Mouse (Mus musculus) kidney, postnatal 0 days (tissue): ENCODE measurements around the gene Dhcr7. TPM values are rescaled to one million over a fixed set of nuclear protein-coding genes. Genes with fewer than 3 reads are reported as not detected.

ENCODE experiments used
- ATAC-seq: fragments of 200-750 bp; cut with Nextera tagmentation; replicated peaks from 2 replicates; pipeline ENCODE4 v1.8.0; 2017; ENCODE audit warnings: low read depth, moderate number of reproducible peaks, moderate TSS enrichment, moderate library complexity; ENCODE audit not compliant: low FRiP score
- DNase-seq: peaks from one replicate; pipeline ENCODE4 v3.0.0-alpha.2; 2016; ENCODE audit warnings: low spot score
- H3K27ac ChIP-seq: fragments of 300-500 bp; sonication (generic); 2 replicates; pipeline ENCODE4 v1.5.1; 2014; ENCODE audit warnings: mild to moderate bottlenecking
- H3K27me3 ChIP-seq: fragments of 300-500 bp; sonication (generic); 2 replicates; pipeline ENCODE4 v1.6.1; 2014; ENCODE audit warnings: low read length, mixed read lengths; ENCODE audit not compliant: insufficient read depth
- H3K36me3 ChIP-seq: fragments of 300-500 bp; sonication (generic); 2 replicates; pipeline ENCODE4 v1.6.1; 2014; ENCODE audit warnings: low read length, mixed read lengths; ENCODE audit not compliant: insufficient read depth
- H3K4me1 ChIP-seq: fragments of 300-500 bp; sonication (generic); replicated peaks from 2 replicates; pipeline ENCODE4 v1.6.1; 2014; ENCODE audit warnings: antibody characterized with exemption, low read length, mixed read lengths; ENCODE audit not compliant: insufficient read depth
- H3K4me2 ChIP-seq: fragments of 300-500 bp; sonication (generic); 2 replicates; pipeline ENCODE4 v1.6.1; 2014; ENCODE audit warnings: mild to moderate bottlenecking, low read length, moderate library complexity, mixed read lengths
- H3K4me3 ChIP-seq: fragments of 300-500 bp; sonication (generic); replicated peaks from 2 replicates; pipeline ENCODE4 v1.5.1; 2014; ENCODE audit warnings: low read depth, low read length
- H3K9ac ChIP-seq: fragments of 300-500 bp; sonication (generic); 2 replicates; pipeline ENCODE4 v1.6.1; 2014; ENCODE audit warnings: low read depth, low read length
- H3K9me3 ChIP-seq: fragments of 300-500 bp; sonication (generic); replicated peaks from 2 replicates; pipeline ENCODE4 v1.6.1; 2016; ENCODE audit warnings: low read length, inconsistent platforms, mixed read lengths
- CTCF ChIP-seq: IDR thresholded peaks from 2 replicates; pipeline ENCODE4 v1.5.1; 2016; ENCODE audit warnings: antibody characterized with exemption, low read depth, mild to moderate bottlenecking, moderate library complexity
- WGBS: fragments of 180-500 bp; shearing (Covaris S2); extraction: QIAGEN DNeasy Blood & Tissue Kit; methylation state at CpG from one replicate; pipeline ENCODE4 v1.1.7; 2014; 5-methylcytosine and 5-hydroxymethylcytosine counted together
- microRNA-seq: library from miRNA; unstranded; fragments of <30 nt; microRNA quantifications from one replicate; pipeline ENCODE4, GENCODE M21; 2016
- polyA plus RNA-seq: library from polyadenylated mRNA; unstranded; fragments of >200 nt; fragmentation: Nextera tagmentation; extraction: Ambion mirVana; gene quantifications from 2 replicates; pipeline ENCODE4 v1.2.1, GENCODE M21; 2015

Dhcr7 gene
- polyA plus RNA-seq, 1 experiment from 2014 or later: 28.8 TPM

DNA sequence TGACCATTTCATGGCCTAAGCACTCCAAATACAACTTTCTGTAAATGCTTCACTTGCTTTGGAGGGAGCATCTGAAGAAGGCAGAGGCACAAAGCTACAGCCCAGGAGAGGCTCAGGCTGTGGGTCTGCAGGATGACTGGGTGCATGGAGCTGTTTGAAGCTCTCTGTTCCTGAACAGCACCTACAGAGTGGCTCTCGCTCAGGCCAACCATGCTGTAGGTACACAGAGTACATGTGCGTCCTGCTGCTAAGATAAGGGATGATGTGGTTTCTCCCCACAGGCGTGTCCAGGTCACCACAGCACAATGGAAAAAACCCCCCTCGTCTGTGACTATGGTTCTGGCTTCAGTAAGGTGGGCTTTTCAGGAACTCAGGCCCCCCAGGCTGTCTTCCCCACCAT is 45.9 kb downstream of the Dhcr7 start:
- H3K27me3 ChIP-seq: no peaks in the 10 kb centered on the region
- H3K9ac ChIP-seq: no peak overlapping the region
- WGBS: 78% methylated on average over 4 of the region's 4 CpGs
- no peak for DNase-seq
- no peak overlapping the region for H3K4me2 ChIP-seq
- H3K36me3 ChIP-seq: no peaks in the 10 kb centered on the region
- H3K4me3 ChIP-seq: no peak overlapping the region
- no peak for ATAC-seq
- H3K27ac ChIP-seq: no peak overlapping the region
- H3K9me3 ChIP-seq: no peaks in the 10 kb centered on the region
- TF ChIP-seq CTCF: no peak
- H3K4me1 ChIP-seq: no peaks in the 10 kb centered on the region

DNA sequence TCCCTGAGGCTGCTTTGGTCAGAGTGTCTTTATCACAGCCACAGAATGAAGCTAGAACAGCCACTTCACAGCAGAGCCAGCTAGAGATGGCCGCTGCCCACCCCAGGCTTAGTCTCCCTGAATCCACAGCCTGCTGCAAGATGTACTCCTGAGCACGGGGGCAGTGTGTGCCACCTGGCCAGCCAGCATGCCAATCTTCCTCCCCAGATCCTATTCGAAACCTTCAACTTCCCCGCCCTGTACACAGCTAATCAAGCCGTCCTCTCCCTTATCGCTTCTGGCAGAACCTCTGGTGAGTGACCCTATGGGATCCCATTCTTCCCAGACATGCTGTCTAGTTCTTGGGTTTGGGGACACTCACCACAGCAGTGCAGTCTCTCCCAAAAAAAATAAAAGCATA is 60.8 kb downstream of the Dhcr7 start:
- DNase-seq (no peak), ATAC-seq (no peak)
- TF ChIP-seq CTCF: no peak
- Histone ChIP-seq H3K4me2 (no peak overlapping the region), H3K9ac (no peak overlapping the region), H3K9me3 (no peaks in the 10 kb centered on the region), H3K4me1 (no peaks in the 10 kb centered on the region), H3K4me3 (no peak overlapping the region), H3K36me3 (no peaks in the 10 kb centered on the region), H3K27me3 (no peaks in the 10 kb centered on the region), H3K27ac (no peak overlapping the region)
- 77% methylated on average over 6 of the region's 6 CpGs for WGBS

DNA sequence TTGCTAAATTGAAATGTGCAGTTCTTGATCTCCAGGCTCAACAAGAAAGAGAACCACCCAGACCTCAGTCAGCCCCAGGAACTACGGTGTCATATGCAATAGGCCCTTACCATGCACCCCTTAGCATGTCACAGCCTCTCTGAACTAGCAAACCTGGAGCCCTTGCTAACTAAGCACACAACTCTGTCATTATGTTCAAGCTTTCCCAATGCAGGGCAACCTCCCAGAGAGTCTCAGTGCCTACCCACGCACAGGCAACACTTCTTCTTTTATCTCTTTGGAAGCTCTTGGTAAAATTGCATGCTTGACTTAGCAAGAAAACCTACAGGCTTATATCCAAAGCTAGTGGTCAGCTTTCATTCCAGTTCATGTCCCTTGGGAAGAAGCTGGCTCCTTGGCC is 68.2 kb downstream of the Dhcr7 start:
- no peak overlapping the region for H3K27ac ChIP-seq
- H3K9me3 ChIP-seq: no peaks in the 10 kb centered on the region
- no peak overlapping the region for H3K4me3 ChIP-seq
- no peaks in the 10 kb centered on the region for H3K36me3 ChIP-seq
- H3K27me3 ChIP-seq: no peaks in the 10 kb centered on the region
- WGBS: 83% methylated on average over 2 of the region's 2 CpGs
- no peak overlapping the region for H3K4me2 ChIP-seq
- H3K4me1 ChIP-seq: no peaks in the 10 kb centered on the region
- DNase-seq (no peak), ATAC-seq (no peak)
- no peak for TF ChIP-seq CTCF
- no peak overlapping the region for H3K9ac ChIP-seq

DNA sequence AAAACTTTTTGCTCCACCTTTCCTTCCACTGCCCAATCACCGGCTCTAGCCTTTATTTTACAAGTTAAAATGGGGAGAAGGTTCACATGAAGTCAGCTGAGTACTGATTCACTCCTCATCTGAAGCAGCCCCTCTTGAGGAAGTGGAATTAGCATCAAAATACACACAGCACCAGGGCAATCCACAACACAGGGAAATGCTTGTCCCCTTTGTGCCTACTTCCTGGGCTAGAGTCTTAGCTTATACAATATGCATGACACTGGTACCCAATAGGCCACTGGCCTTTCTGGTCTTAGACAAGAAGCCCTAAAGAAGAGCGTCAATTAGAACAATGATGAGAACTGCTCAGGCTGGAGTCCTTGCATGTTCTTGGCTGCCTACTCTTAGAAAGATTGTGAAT is 69.4 kb downstream of the Dhcr7 start:
- no peak overlapping the region for H3K27ac ChIP-seq
- 67% methylated on average over 2 of the region's 2 CpGs for WGBS
- H3K9ac ChIP-seq: no peak overlapping the region
- ATAC-seq (no peak), DNase-seq (no peak)
- no peaks in the 10 kb centered on the region for H3K4me1 ChIP-seq
- H3K36me3 ChIP-seq: no peaks in the 10 kb centered on the region
- H3K4me3 ChIP-seq: no peak overlapping the region
- no peak overlapping the region for H3K4me2 ChIP-seq
- TF ChIP-seq CTCF: no peak
- no peaks in the 10 kb centered on the region for H3K9me3 ChIP-seq
- no peaks in the 10 kb centered on the region for H3K27me3 ChIP-seq

Small RNA genes lying within 50 kb of the gene (microRNA-seq; reads per million reads assigned to microRNA genes)
- gene Gm22064: not detected

Other genes starting within 250 kb of the Dhcr7 start
- 34.7 and 42.2 TPM in 2 replicates for gene Cars, start 223.1 kb upstream of the Dhcr7 start, polyA plus RNA-seq
- 1.1 and 1.2 TPM in 2 replicates for gene Tnfrsf26, start 194.4 kb upstream of the Dhcr7 start, polyA plus RNA-seq
- gene Tnfrsf22, start 173.5 kb upstream of the Dhcr7 start, polyA plus RNA-seq: 9.6 and 11.1 TPM in 2 replicates
- gene Tnfrsf23, start 137.3 kb upstream of the Dhcr7 start, polyA plus RNA-seq: 1.9 and 2.2 TPM in 2 replicates
- 29.0 and 30.4 TPM in 2 replicates for gene Osbpl5, start 66.2 kb upstream of the Dhcr7 start, polyA plus RNA-seq
- gene Mrgprg, start 56.2 kb upstream of the Dhcr7 start, polyA plus RNA-seq: not detected in 2 replicates
- 1.2 TPM in 2 replicates for gene Mrgpre, start 38.6 kb upstream of the Dhcr7 start, polyA plus RNA-seq
- gene Nadsyn1, start 296 bp upstream of the Dhcr7 start, polyA plus RNA-seq: 9.4 and 11.1 TPM in 2 replicates
- gene Gm498, start 43.7 kb downstream of the Dhcr7 start, polyA plus RNA-seq: not detected in 2 replicates
- 2.6 and 3.0 TPM in 2 replicates for gene Shank2, start 178.8 kb downstream of the Dhcr7 start, polyA plus RNA-seq